Mouse (Mus musculus) gastrocnemius, adult 8-10 months (tissue): Measurements from ENCODE around the gene Rere. TPM values are rescaled to one million over a fixed set of nuclear protein-coding genes. Genes with fewer than 3 reads are reported as not detected.
"Not testable (repeated sequence)": the region's sequence is repeated elsewhere in the genome, so short reads cannot be mapped to it uniquely, and the experiment has no call there.

Experiments
- DNase-seq, 2 experiments: peaks; one replicate each; pipeline ENCODE4 v3.0.0; 2022; ENCODE audit warnings: low spot score in 2 of 2
- total RNA-seq, 4 experiments: library from RNA; stranded (reverse); gene quantifications; 2 replicates each; pipeline ENCODE4 v1.2.4; 2022

Rere gene
- total RNA-seq, 4 experiments from 2014 or later, result 53.7 to 93.1 (median 66.0) TPM

DNA sequence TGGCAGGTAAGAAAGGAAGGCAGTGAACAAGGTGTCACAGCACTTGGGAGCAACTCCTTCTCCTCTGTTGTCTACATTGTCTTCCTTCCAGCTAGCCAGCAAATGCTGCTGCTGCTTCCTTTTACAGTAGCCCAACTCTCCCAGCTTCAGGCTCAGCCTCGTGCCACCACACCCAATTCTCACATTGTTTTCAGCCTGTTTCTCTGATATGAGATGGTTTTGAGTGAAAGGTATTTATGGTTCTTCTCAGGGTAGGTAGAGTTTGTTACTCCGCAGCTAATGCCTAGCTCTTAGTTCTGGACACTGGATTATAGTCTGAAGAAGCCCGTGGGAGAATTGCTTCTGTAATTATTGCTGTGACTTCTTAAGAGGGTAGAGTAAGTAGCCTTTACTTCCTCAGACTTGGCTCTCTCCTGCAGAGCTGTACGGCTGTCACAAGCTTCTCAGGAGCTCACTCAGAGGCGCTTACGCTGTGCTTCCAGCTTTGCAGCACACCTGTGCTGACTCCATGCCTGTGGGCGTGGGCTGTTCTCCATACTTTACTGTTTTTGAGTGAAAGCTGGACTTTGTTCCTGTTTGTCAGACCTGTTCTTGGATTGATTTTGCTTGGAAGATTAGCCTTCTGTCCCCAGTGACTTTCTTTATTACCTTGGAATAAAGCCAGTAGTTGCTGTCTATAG is 212.0 kb downstream of the Rere start:
- no peak for DNase-seq

DNA sequence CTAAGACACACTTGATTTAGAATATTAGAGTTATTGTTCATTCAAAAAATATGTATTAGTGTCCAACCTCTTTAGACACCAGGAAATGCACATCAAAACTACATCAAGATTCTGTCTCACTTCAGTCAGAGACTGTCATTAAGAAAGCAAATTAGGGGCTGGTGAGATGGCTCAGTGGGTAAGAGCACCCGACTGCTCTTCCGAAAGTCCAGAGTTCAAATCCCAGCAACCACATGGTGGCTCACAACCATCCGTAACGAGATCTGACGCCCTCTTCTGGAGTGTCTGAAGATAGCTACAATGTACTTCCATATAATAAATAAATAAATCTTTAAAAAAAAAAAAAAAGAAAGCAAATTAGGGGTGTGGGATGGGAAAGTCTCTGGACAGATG is 212.5 kb downstream of the Rere start:
- not testable (repeated sequence) for DNase-seq

- no peak for DNase-seq
Measured at GRCm38 (mm10) chr4:150495568-150495967, 214.1 kb downstream of the Rere start.

- no peak for DNase-seq
Measured at GRCm38 (mm10) chr4:150504304-150505021, 223.0 kb downstream of the Rere start.

GRCm38 (mm10) chr4:150509026-150509712 is 227.7 kb downstream of the Rere start:
- no peak for DNase-seq

DNA sequence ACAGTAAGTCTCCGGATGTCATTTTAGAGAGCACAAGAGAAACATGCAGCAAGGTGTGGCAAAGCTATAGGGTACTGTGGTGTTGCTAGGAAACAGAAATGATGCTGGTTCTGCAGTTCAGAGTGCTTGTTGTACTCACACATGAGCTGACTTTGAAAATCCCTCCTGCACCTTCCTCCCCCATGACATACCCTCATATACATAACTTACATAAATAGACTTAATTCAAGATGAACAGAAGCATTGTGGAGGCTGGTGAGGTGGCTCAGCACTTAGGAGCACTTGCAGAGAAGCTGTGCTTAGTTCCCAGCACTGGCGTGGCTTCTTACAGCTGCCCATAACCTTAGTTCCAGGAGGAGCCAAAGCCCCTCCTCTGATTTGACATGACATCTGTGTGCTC is 228.6 kb downstream of the Rere start:
- no peak for DNase-seq

- DNase-seq, result not testable (repeated sequence)
Measured at GRCm38 (mm10) chr4:150513387-150513786, 231.9 kb downstream of the Rere start.

DNA sequence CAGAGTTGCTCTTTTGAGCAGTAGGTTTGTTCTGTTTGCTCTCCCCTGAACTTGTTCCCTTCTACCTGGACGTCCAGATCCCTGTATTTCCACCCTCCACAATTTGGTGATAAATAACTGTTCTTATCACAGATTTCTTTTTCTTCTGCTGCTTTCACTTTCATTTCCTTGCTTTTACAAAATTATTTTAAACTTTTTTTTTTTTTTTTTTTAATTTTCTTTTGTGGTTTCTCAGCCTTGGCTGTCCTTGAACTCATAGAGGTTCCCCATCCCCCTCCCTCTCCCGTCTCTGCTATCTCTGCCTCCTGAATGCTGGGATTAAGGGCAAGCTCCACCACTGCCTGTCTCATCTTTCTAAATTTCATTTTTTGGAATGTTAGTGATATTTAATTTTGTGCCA is 234.8 kb downstream of the Rere start:
- no peak for DNase-seq

DNA sequence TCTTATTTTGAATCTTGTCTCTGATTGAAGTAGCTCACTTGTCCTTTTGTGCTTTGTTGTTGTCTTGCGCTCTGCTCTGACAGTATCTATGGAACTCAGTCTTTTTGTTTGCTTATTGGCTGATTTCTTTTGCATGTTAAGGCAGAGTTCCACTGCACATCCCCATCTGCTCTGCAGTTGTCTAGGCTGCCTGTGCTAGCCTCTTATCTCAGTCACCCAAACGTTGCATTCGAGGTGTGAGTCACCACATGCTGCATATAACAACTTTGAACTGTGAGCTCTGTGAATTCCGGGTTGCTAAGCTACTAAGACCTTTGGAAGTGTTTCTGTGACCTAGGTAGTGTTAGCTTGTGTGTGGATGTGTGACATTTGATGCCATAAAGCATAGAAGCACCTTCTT is 235.9 kb downstream of the Rere start:
- DNase-seq, result no peak

DNA sequence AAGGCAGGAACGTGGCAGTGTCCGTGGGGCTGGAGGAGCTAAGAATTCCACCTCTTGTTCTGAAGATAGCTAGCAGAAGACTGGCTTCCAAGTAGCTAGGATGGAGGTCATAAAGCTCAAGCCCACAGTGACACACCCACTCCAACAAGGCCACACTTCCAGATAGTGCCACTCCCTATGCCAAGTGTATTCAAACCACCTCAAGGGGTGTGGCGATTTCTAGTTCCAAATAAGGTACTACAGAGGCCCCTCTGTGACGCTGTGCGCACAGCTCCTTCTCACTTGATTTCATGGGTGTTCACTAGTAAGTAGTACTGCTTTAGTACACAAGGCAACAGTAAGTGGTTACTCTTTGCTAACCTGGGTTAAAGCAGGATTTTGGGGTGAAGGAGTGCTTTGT is 237.4 kb downstream of the Rere start:
- no peak for DNase-seq

DNA sequence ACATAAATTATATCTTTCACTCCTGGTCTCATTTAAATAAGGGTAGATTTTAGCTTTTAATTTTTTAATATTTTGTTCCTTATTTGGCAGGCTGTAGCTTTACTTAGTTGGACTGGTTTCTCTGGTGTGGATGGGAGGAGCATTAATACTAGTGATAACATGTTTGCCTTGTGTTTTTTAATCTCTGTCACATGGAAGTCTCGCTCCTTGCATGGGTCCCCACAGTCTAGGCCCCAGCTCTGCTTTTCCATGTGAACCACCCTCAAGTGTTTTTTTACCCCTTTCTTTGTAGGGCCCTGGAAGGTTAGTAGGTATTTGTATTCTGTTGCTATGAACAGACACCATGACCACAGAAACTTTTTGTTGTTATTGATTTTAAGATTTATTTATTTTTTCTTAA is 238.6 kb downstream of the Rere start:
- no peak for DNase-seq

DNA sequence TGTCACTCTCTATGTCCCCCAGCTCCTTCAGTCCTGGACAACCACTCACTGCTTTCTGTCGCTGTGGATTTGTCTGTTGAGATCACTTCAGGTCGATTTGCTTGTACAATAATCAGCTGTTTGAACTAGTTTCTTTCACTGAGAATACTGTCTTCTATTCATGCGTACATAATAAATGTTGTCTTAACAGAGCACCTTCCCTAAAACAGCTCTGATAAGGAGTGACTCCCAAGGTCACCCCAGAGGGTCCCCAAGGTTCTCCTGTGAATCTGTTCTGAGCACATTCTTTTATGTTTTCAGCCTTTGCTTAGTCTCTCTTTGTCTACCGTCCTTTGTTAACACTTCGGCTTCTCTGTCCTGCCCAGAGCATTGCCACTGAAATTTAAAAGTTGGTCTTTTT is 241.0 kb downstream of the Rere start:
- DNase-seq, result no peak

GRCm38 (mm10) chr4:150523351-150523750 is 241.9 kb downstream of the Rere start:
- DNase-seq, result no peak

GRCm38 (mm10) chr4:150526269-150526668 is 244.8 kb downstream of the Rere start:
- no peak for DNase-seq

DNA sequence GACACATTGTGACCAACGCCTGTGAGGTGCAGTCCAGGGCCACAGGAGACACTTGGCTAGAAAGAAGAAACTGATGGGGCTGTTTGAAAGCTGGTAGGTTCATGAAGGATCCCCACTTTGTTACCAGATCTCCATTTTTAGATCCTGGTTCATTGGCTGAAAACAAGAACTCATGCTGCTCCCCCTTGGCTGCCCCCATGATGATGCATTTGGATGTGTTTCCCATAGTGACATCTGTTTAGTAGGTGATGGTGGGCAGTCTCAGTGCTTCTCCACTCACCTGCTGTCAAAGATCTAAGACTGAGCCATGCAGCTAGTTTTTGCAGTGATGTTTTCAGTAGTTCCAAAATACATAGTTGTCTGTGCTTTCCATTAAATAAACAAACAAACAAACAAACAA is 247.0 kb downstream of the Rere start:
- DNase-seq, result no peak

GRCm38 (mm10) chr4:150528846-150529245 is 247.4 kb downstream of the Rere start:
- no peak for DNase-seq

GRCm38 (mm10) chr4:150531869-150532268 is 250.4 kb downstream of the Rere start:
- no peak for DNase-seq

- DNase-seq, result no peak
Measured at GRCm38 (mm10) chr4:150536821-150537510, 255.5 kb downstream of the Rere start.

DNA sequence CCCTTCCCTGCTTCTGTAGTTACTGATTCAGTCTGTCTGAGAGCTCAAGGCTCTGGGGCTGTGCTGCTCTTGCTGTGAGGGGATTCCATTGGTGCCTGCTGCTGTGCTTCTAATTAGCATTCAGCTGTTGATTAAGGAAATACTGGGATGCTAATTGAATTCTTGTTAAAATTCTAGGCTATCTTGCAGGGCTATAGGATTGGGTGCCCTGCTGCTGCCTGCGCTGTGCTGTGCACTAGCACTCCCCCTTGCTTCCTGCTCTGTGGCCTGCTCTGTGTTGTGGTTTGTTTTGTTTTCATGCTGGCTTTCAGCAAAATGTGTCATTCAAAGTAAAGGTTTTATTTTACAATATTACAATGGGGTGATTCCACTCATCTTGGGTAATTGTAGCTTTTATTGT is 258.4 kb downstream of the Rere start:
- DNase-seq, result no peak

- DNase-seq, result no peak
Measured at GRCm38 (mm10) chr4:150540392-150541094, 259.1 kb downstream of the Rere start.

GRCm38 (mm10) chr4:150544231-150544630 is 262.8 kb downstream of the Rere start:
- no peak for DNase-seq
